In the genomic region with DNA sequence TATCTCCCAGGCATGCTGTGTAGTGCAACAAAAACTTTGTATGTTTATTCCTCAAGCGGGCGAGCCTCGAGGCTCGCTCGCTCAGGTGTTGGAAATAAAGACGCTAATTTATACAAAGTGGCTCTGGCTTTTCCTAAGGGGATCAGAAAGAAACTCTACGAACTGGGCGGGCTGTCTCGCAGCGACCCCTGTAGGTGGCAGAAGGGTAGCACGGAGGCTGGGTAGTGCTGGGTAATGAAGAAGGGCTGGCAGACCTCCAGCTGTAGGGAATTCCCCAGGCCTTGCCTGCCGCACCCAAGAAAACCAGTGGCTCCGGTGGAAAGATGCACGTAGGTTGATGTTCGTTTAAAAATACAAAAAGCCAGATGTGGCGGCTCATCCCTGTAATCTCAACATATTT, we compare ENCODE assay signal across 8 mouse cellular contexts. TPM values are rescaled to one million over a fixed set of nuclear protein-coding genes. Genes with fewer than 3 reads are reported as not detected.
A peak's percentile ranks its signal among the peaks of the same experiment; 100 is the strongest.
DNase-seq lines count a peak whose midpoint lies in the region.
"Had no signal": no experiment of that assay in that cellular context is flagged by ENCODE, and none has a peak within 500 bp of the region (broad histone marks: within the 10 kb centered on the region; RNA-seq: fewer than 3 reads in every experiment).

No protein-coding gene starts in this region.

- H3K4me1 ChIP-seq in embryonic facial prominence, embryonic 10.5 days, result peaks cover 22% of the 10 kb centered on the region

- DNase-seq in urinary bladder, postnatal 14 days (ENCODE audit: low spot score), result peak; percentile 54
- DNase-seq in urinary bladder, adult 2 months (ENCODE audit: low spot score), result no peak
- peak; percentile 60 to 76 for DNase-seq in adrenal gland, adult (ENCODE audit: inconsistent age in 2 of 2, low spot score in 1 of 2)
- DNase-seq in embryonic facial prominence, embryonic 10.5 days (ENCODE audit: low spot score), result peak; percentile 69
- peak; percentile 20 to 50 for DNase-seq in kidney, adult 8-10 months
- peak; percentile 23 to 28 for DNase-seq in lung, adult 18-20 months
- DNase-seq in right cerebral cortex, postnatal 36 days (ENCODE audit: low spot score in 2 of 2), result peak; percentile 50 to 51

- H3K9me3 ChIP-seq in embryonic facial prominence, embryonic 10.5 days, result no peaks in the 10 kb centered on the region

- no peak overlapping the region for H3K27ac ChIP-seq in embryonic facial prominence, embryonic 10.5 days (replicated peaks)

- H3K36me3 ChIP-seq in embryonic facial prominence, embryonic 10.5 days (replicated peaks), result no peaks in the 10 kb centered on the region

- H3K27me3 ChIP-seq in embryonic facial prominence, embryonic 10.5 days (replicated peaks; ENCODE audit: low read depth, poor library complexity, severe bottlenecking), result peaks cover 71% of the 10 kb centered on the region

- 9% methylated on average over 16 of the region's 16 CpGs for WGBS in embryonic facial prominence, embryonic 10.5 days

- H3K4me3 ChIP-seq in embryonic facial prominence, embryonic 10.5 days, result no peak overlapping the region

RNA-seq across cellular contexts. Expression of a gene that starts 2.7 kb away (rescaled TPM):
- 0.29 and 0.50 TPM in 2 replicates for polyA plus RNA-seq in urinary bladder, adult 2 months (2012; rRNA removed)
- 0.62 and 2.0 TPM in 2 replicates for polyA plus RNA-seq in embryonic facial prominence, embryonic 10.5 days (2016; fragmentation: Nextera tagmentation; extraction: Ambion mirVana)
- polyA plus RNA-seq: heart, embryonic 14.5 days had no signal

RNA-seq across cellular contexts. Expression of a gene that starts 17.3 kb away (rescaled TPM):
- 0.19 and 0.34 TPM in 2 replicates for polyA plus RNA-seq in urinary bladder, adult 2 months (2012; rRNA removed)
- polyA plus RNA-seq in embryonic facial prominence, embryonic 10.5 days (2016; fragmentation: Nextera tagmentation; extraction: Ambion mirVana), result 0.58 and 0.69 TPM in 2 replicates
- polyA plus RNA-seq: heart, embryonic 14.5 days had no signal
